Mouse (Mus musculus) CH12.LX (cell line): Measurements from ENCODE around the gene Mrps22. TPM values are rescaled to one million over a fixed set of nuclear protein-coding genes. Genes with fewer than 3 reads are reported as not detected.

Source experiments
- DNase-seq: peaks from one replicate; pipeline ENCODE4 v3.0.0-alpha.2; 2013; ENCODE audit errors: extremely low read depth
- H3K27ac ChIP-seq: 2 replicates; pipeline ENCODE4 v1.5.1; 2012; ENCODE audit warnings: low read depth, mild to moderate bottlenecking, control low read depth, moderate library complexity; ENCODE audit not compliant: insufficient read depth
- H3K27me3 ChIP-seq: replicated peaks from 2 replicates; pipeline ENCODE3; 2012; ENCODE audit warnings: inconsistent platforms
- H3K36me3 ChIP-seq, 2 experiments: replicated peaks in 1 of 2; 2 replicates each; pipeline versions ENCODE3 to v1.6.1; 2012; ENCODE audit warnings: inconsistent platforms in 1 of 2, low read length in 1 of 2, mild to moderate bottlenecking in 1 of 2, mixed read lengths in 1 of 2, moderate library complexity in 1 of 2; ENCODE audit not compliant: control insufficient read depth in 1 of 2, insufficient read depth in 1 of 2
- H3K4me1 ChIP-seq, 2 experiments: 2 replicates each; pipeline ENCODE4 v1.6.1; 2012; ENCODE audit warnings: inconsistent platforms in 1 of 2, moderate library complexity in 1 of 2; ENCODE audit not compliant: insufficient read depth in 2 of 2, control insufficient read depth in 1 of 2
- H3K4me2 ChIP-seq: 2 replicates; pipeline ENCODE4 v1.6.1; 2012; ENCODE audit warnings: low read depth, mild to moderate bottlenecking, control low read depth; ENCODE audit not compliant: poor library complexity, insufficient read depth, severe bottlenecking
- H3K4me3 ChIP-seq, 3 experiments: fragments of 150-350 bp in 1 of 3; sonication (generic) in 1 of 3; replicated peaks in 1 of 3; 2 replicates each; pipeline versions ENCODE3 to v1.5.1; 2011 to 2012; ENCODE audit warnings: low read depth in 2 of 3, low read length in 2 of 3, mild to moderate bottlenecking in 2 of 3, moderate library complexity in 2 of 3, control low read depth in 1 of 3, improper control_type of control experiment in 1 of 3, inconsistent platforms in 1 of 3, mixed read lengths in 1 of 3; ENCODE audit not compliant: poor library complexity in 1 of 3
- H3K79me2 ChIP-seq: replicated peaks from 2 replicates; pipeline ENCODE4 v1.6.1; 2012; ENCODE audit warnings: mild to moderate bottlenecking, moderate library complexity; ENCODE audit not compliant: control insufficient read depth, poor library complexity, insufficient read depth, severe bottlenecking; ENCODE audit errors: extremely low read depth
- H3K9ac ChIP-seq: 2 replicates; pipeline ENCODE4 v1.6.1; 2012; ENCODE audit warnings: low read depth, mild to moderate bottlenecking, control low read depth, moderate library complexity; ENCODE audit not compliant: insufficient read depth
- H3K9me3 ChIP-seq: replicated peaks from 2 replicates; pipeline ENCODE3; 2012; ENCODE audit warnings: low read length, inconsistent platforms, mixed read lengths
- CHD1 ChIP-seq: IDR thresholded peaks from 2 replicates; pipeline ENCODE4 v1.6.1; 2012; ENCODE audit warnings: low read depth, low read length, improper control_type of control experiment, inconsistent platforms
- CHD2 ChIP-seq: IDR thresholded peaks from 2 replicates; pipeline ENCODE4 v1.6.1; 2011; ENCODE audit warnings: low read length, improper control_type of control experiment
- CTCF ChIP-seq, 2 experiments: IDR thresholded peaks in 1 of 2; conservative IDR thresholded peaks in 1 of 2; 2 replicates each; pipeline ENCODE4 v1.5.1; 2011 to 2012; ENCODE audit warnings: low read depth in 2 of 2, low read length in 2 of 2, improper control_type of control experiment in 1 of 2, inconsistent platforms in 1 of 2, mild to moderate bottlenecking in 1 of 2, moderate library complexity in 1 of 2
- E2F4 ChIP-seq: IDR thresholded peaks from 2 replicates; pipeline ENCODE4 v1.6.1; 2011; ENCODE audit warnings: low read depth, low read length, improper control_type of control experiment; ENCODE audit not compliant: insufficient replicate concordance
- ELF1 ChIP-seq: IDR thresholded peaks from 2 replicates; pipeline ENCODE4 v1.6.1; 2014; ENCODE audit warnings: low read depth, mild to moderate bottlenecking, inconsistent platforms, low read length, improper control_type of control experiment
- EP300 ChIP-seq: IDR thresholded peaks from 2 replicates; pipeline ENCODE4 v1.6.1; 2011; ENCODE audit warnings: low read length, improper control_type of control experiment
- ETS1 ChIP-seq: conservative IDR thresholded peaks from 2 replicates; pipeline ENCODE4 v1.6.1; 2012; ENCODE audit warnings: low read depth, mild to moderate bottlenecking, inconsistent platforms, low read length, improper control_type of control experiment, moderate library complexity
- HCFC1 ChIP-seq: IDR thresholded peaks from 2 replicates; pipeline ENCODE4 v1.6.1; 2012; ENCODE audit warnings: low read depth, mild to moderate bottlenecking, inconsistent platforms, low read length, improper control_type of control experiment
- JUN ChIP-seq: IDR thresholded peaks from 2 replicates; pipeline ENCODE4 v1.6.1; 2011; ENCODE audit warnings: low read depth, mild to moderate bottlenecking, low read length, improper control_type of control experiment, moderate library complexity; ENCODE audit not compliant: insufficient read depth
- JUND ChIP-seq: conservative IDR thresholded peaks from 2 replicates; pipeline ENCODE4 v1.6.1; 2011; ENCODE audit warnings: low read depth, low read length, improper control_type of control experiment
- KAT2A ChIP-seq: IDR thresholded peaks from 2 replicates; pipeline ENCODE4 v1.6.1; 2012; ENCODE audit warnings: low read length, improper control_type of control experiment, inconsistent platforms; ENCODE audit not compliant: insufficient replicate concordance
- MAFK ChIP-seq: IDR thresholded peaks from 2 replicates; pipeline ENCODE4 v1.6.1; 2011; ENCODE audit warnings: low read length, improper control_type of control experiment; ENCODE audit not compliant: insufficient replicate concordance
- MAZ ChIP-seq: IDR thresholded peaks from 2 replicates; pipeline ENCODE4 v1.6.1; 2012; ENCODE audit warnings: low read depth, mild to moderate bottlenecking, inconsistent platforms, low read length, improper control_type of control experiment, moderate library complexity
- MXI1 ChIP-seq: IDR thresholded peaks from 2 replicates; pipeline ENCODE4 v1.6.1; 2011; ENCODE audit warnings: mild to moderate bottlenecking, low read depth, low read length, improper control_type of control experiment
- MYC ChIP-seq: IDR thresholded peaks from 2 replicates; pipeline ENCODE4 v1.6.1; 2011; ENCODE audit warnings: low read depth, mild to moderate bottlenecking, improper control_type of control experiment, low read length
- NELFE ChIP-seq: IDR thresholded peaks from 2 replicates; pipeline ENCODE4 v1.6.1; 2011; ENCODE audit warnings: low read depth, low read length, improper control_type of control experiment
- NRF1 ChIP-seq: IDR thresholded peaks from 2 replicates; pipeline ENCODE4 v1.6.1; 2014; ENCODE audit warnings: low read depth, mild to moderate bottlenecking, inconsistent platforms, low read length, improper control_type of control experiment, moderate library complexity
- PAX5 ChIP-seq: IDR thresholded peaks from 2 replicates; pipeline ENCODE4 v1.6.1; 2012; ENCODE audit warnings: low read length, inconsistent platforms, mixed read lengths
- POLR2A ChIP-seq: IDR thresholded peaks from 2 replicates; pipeline ENCODE4 v1.6.1; 2011; ENCODE audit warnings: low read depth, mild to moderate bottlenecking, improper control_type of control experiment, low read length
- RCOR1 ChIP-seq: conservative IDR thresholded peaks from 2 replicates; pipeline ENCODE4 v1.6.1; 2012; ENCODE audit warnings: low read depth, mild to moderate bottlenecking, inconsistent platforms, low read length, improper control_type of control experiment
- SIN3A ChIP-seq: IDR thresholded peaks from 2 replicates; pipeline ENCODE4 v1.6.1; 2012; ENCODE audit warnings: low read length, improper control_type of control experiment, inconsistent platforms
- TCF12 ChIP-seq: IDR thresholded peaks from 2 replicates; pipeline ENCODE4 v1.6.1; 2014; ENCODE audit warnings: low read depth, mild to moderate bottlenecking, inconsistent platforms, low read length, improper control_type of control experiment
- USF1 ChIP-seq: IDR thresholded peaks from 2 replicates; pipeline ENCODE4 v1.6.1; 2014; ENCODE audit warnings: low read depth, mild to moderate bottlenecking, inconsistent platforms, low read length, improper control_type of control experiment
- ZC3H11A ChIP-seq: IDR thresholded peaks from 2 replicates; pipeline ENCODE4 v1.6.1; 2012; ENCODE audit warnings: low read depth, mild to moderate bottlenecking, inconsistent platforms, low read length, improper control_type of control experiment
- ZMIZ1 ChIP-seq: IDR thresholded peaks from 2 replicates; pipeline ENCODE4 v1.6.1; 2012; ENCODE audit warnings: low read depth, mild to moderate bottlenecking, inconsistent platforms, low read length, improper control_type of control experiment
- ZNF384 ChIP-seq: IDR thresholded peaks from 2 replicates; pipeline ENCODE4 v1.6.1; 2012; ENCODE audit warnings: low read depth, low read length, improper control_type of control experiment, inconsistent platforms
- dilution Hi-C: fragments of 300-500 bp; cut with MboI; formaldehyde crosslinking; loops from 2 replicates; pipeline ENCODE4 v1.14.3; 2020; ENCODE audit warnings: low sequenced_read_pairs; ENCODE audit not compliant: extremely low pct_unique_long_range_greater_than_20kb, extremely low pct_ligation_motif_present
- in situ Hi-C: fragments of 300-500 bp; cut with MboI; formaldehyde crosslinking; loops from 3 replicates; pipeline ENCODE4 v1.14.3; 2019; ENCODE audit warnings: low sequenced_read_pairs, low pct_ligation_motif_present, low pct_unique_long_range_greater_than_20kb, mixed read lengths
- polyA plus RNA-seq: library from polyadenylated mRNA; unstranded; fragments of >175 nt; gene quantifications from 2 replicates; pipeline ENCODE4 v1.2.1, GENCODE M21; 2012; ENCODE audit warnings: low read depth; ENCODE audit not compliant: insufficient read length
- total RNA-seq, 2 experiments: library from RNA; depleted of rRNA; stranded (reverse); fragments of 300-350 nt in 1 of 2; fragments of >200 nt in 1 of 2; gene quantifications; 2 replicates each; pipeline ENCODE4 v1.2.3; 2012 to 2014

Mrps22 gene
- total and polyA plus RNA-seq, 3 experiments, result 63.0 to 112 (median 65.0) TPM

DNA sequence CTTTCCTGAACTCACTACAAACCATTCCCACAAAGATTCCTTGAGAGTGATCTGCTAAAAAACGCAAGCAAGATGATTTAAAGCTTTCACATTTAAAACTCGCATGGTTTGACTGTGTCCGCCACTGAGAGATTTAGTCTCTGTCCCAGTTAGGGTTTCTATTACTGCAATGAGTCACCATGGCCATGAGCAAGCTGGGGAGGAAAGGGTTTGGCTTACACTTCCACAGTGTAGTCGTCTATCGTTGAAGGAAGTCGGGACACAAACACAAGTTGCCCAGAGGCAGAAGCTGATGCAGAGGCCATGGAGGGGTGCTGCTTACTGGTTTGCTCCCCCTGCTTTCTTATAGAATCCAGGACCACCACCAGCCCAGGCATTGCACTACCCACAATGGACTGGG is 1.4 kb downstream of the Mrps22 start (continued):
- TF ChIP-seq NELFE (no peak), MYC (no peak)
- TF ChIP-seq, all 38 proteins: peak for 8

DNA sequence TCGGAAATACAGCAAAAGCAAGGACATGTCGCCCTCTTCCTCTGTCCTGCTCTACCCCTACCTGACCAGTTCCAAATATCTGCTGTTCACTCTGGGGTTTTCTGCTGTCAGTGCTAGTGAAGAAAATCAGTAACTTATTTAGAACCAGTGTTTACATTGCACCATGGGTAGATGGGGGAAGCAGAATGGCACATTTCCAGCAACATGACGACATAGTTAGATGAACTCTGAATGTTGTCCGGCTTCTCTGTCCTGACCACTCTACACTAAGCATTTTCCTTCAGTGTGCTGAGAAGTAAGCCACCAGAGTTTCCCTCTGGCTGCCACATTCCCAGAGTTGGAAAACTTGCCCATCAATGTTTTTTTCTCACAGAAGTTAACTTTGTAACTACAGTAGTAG is 17.6 kb downstream of the Mrps22 start:
- H3K36me3 ChIP-seq, result peaks cover 72 to 95% of the 10 kb centered on the region in 2 experiments
- H3K79me2 ChIP-seq, result no peaks in the 10 kb centered on the region
- no peak overlapping the region for H3K4me2 ChIP-seq
- H3K27ac ChIP-seq, result no peak overlapping the region
- H3K4me3 ChIP-seq, result no peak overlapping the region
- H3K9me3 ChIP-seq, result no peaks in the 10 kb centered on the region
- in situ Hi-C loops, result no loop called here
- TF ChIP-seq TCF12, result no peak
- no peak for TF ChIP-seq ZC3H11A
- no peak for TF ChIP-seq USF1
- no peak for TF ChIP-seq CHD2
- no peak for TF ChIP-seq MAZ
- no peak for TF ChIP-seq MXI1
- TF ChIP-seq ETS1, result no peak
- no peak for TF ChIP-seq SIN3A
- TF ChIP-seq KAT2A, result no peak
- no peak for TF ChIP-seq EP300
- no peak for TF ChIP-seq HCFC1
- no peak for TF ChIP-seq CHD1
- TF ChIP-seq MYC, result no peak
- dilution Hi-C loops, result no loop called here
- no peak for DNase-seq
- H3K27me3 ChIP-seq, result no peaks in the 10 kb centered on the region
- no peaks in the 10 kb centered on the region for H3K4me1 ChIP-seq
- no peak overlapping the region for H3K9ac ChIP-seq

DNA sequence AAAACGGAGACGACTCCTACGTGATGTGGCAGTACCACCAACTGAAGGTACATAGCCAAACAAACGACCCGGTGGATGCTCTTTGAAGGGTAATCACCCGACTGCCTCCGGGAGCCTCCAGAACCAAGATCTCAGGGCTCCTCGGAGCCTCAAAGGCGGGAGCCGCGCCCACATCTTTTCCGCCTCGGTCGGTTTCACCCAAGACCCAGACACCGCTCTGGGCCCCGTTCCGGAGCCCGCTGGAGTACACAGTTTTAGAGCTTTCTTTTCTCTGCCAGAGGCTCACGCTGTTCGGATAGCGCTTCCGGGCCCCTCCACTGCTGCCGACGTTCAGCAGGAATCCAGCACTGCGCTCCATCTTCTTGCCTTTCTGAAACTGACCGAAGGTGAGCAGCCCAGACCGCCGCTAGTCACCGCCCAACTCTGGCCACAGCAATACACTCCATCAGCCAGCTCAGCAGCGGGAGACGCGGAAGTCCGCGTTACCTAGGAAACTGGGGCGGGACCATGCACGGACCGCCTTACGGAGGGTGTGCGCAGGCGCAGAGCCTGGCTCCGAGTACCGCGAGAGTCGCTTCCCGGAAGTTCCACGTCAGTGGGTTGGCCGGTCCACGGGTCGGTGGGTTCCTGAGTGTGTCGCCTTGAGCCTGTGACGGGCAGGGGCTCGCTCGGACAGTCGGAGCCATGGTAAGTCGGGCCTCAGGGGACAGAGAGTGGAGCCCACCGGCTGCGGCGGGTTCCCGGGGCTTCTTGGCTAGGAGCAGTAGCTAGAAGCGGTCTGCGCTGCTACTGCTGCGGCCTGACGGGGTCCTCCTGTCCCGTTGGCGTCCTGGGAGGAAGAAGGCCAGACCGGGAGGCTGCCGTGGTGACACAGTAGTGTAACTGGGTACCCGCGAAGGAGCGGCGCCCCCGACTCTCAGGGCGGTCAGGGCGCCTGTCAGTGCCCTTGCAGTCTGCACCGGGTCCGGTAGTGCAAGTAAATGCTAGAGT is 38.0 kb downstream of the Mrps22 start, which contains the start of gene Copb2:
Gene Copb2, plus strand, starts transcription at position 585 of the 990 bp plus-strand sequence.
- DNase-seq, result peak; percentile 95
- H3K9ac ChIP-seq, result peak within 1 kb of the TSS; percentile 86
- in situ Hi-C loops (no loop called here), dilution Hi-C loops (no loop called here)
- no peaks in the 10 kb centered on the region for H3K9me3 ChIP-seq
- H3K79me2 ChIP-seq, result peaks cover 36% of the 10 kb centered on the region
- H3K4me2 ChIP-seq, result peak within 1 kb of the TSS; percentile 94
- peaks cover 3 to 33% of the 10 kb centered on the region in 2 experiments; a peak in 3 of 4 replicates for H3K4me1 ChIP-seq
- H3K36me3 ChIP-seq, result peaks cover 7 to 23% of the 10 kb centered on the region in 2 experiments
- no peak within 1 kb of the TSS for H3K27ac ChIP-seq
- no peaks in the 10 kb centered on the region for H3K27me3 ChIP-seq
- peak within 1 kb of the TSS; percentile 86 to 98 (median 98) for H3K4me3 ChIP-seq
- peak; percentile 73; the same call in 1 of the 2 replicates for TF ChIP-seq KAT2A
- TF ChIP-seq CTCF (conservative IDR thresholded peaks at IDR 0.05 in 1 of 2, IDR thresholded peaks at IDR 0.05 in 1 of 2; ENCODE audit: low read depth in 2 of 2, low read length in 2 of 2), result no peak
- peak; percentile 99 for TF ChIP-seq ELF1
- peak; percentile 94 for TF ChIP-seq NRF1
- TF ChIP-seq POLR2A, result peak; percentile 89
- TF ChIP-seq RCOR1, result no peak
- TF ChIP-seq JUN, result no peak
- no peak for TF ChIP-seq MAFK
- TF ChIP-seq ZMIZ1, result peak; percentile 74
- TF ChIP-seq SIN3A, result peak; percentile 93
- no peak for TF ChIP-seq USF1
- TF ChIP-seq ZNF384, result no peak
- TF ChIP-seq MYC, result no peak
- TF ChIP-seq ZC3H11A, result no peak
- TF ChIP-seq CHD2, result peak; percentile 100
- TF ChIP-seq TCF12, result peak; percentile 73
- TF ChIP-seq E2F4, result no peak
- no peak for TF ChIP-seq MAZ
- no peak for TF ChIP-seq EP300
- TF ChIP-seq NELFE, result peak; percentile 84
- no peak for TF ChIP-seq CHD1
- peak; percentile 88 for TF ChIP-seq HCFC1
- TF ChIP-seq JUND, result no peak
- no peak for TF ChIP-seq PAX5
